Mouse (Mus musculus) forebrain, embryonic 10.5 days (tissue): Measurements from ENCODE around the gene Teddm1a. TPM values are rescaled to one million over a fixed set of nuclear protein-coding genes. Genes with fewer than 3 reads are reported as not detected.
A peak's percentile ranks its signal among the peaks of the same experiment; 100 is the strongest.

Source experiments
- DNase-seq: peaks from one replicate; pipeline ENCODE4 v3.0.0-alpha.2; 2017; ENCODE audit warnings: low spot score; ENCODE audit errors: extremely low spot score
- H3K27ac ChIP-seq: fragments of 300-500 bp; sonication (generic); 2 replicates; pipeline ENCODE4 v1.5.1; 2016; ENCODE audit warnings: mild to moderate bottlenecking
- H3K27me3 ChIP-seq: fragments of 300-500 bp; sonication (generic); 2 replicates; pipeline ENCODE4 v1.6.1; 2016; ENCODE audit warnings: mild to moderate bottlenecking; ENCODE audit not compliant: poor library complexity, severe bottlenecking
- H3K36me3 ChIP-seq: fragments of 300-500 bp; sonication (generic); replicated peaks from 2 replicates; pipeline ENCODE4 v1.6.1; 2016; ENCODE audit warnings: mild to moderate bottlenecking, moderate library complexity
- H3K4me1 ChIP-seq: fragments of 300-500 bp; sonication (generic); 2 replicates; pipeline ENCODE4 v1.6.1; 2016
- H3K4me3 ChIP-seq: fragments of 300-500 bp; sonication (generic); 2 replicates; pipeline ENCODE4 v1.5.1; 2016; ENCODE audit warnings: mild to moderate bottlenecking, moderate library complexity
- H3K9me3 ChIP-seq: fragments of 300-500 bp; sonication (generic); 2 replicates; pipeline ENCODE4 v1.6.1; 2016; ENCODE audit warnings: mild to moderate bottlenecking, moderate library complexity
- WGBS: fragments of 180-500 bp; shearing (Covaris S2); methylation state at CpG from one replicate; pipeline ENCODE4 v1.1.7; 2016; 5-methylcytosine and 5-hydroxymethylcytosine counted together
- microRNA-seq: library from miRNA; unstranded; fragments of <30 nt; microRNA quantifications from one replicate; pipeline ENCODE4, GENCODE M21; 2017
- polyA plus RNA-seq: library from polyadenylated mRNA; unstranded; fragments of >200 nt; fragmentation: Nextera tagmentation; extraction: Ambion mirVana; gene quantifications from 2 replicates; pipeline ENCODE4 v1.2.1, GENCODE M21; 2016

The Teddm1a gene
- polyA plus RNA-seq, 1 experiment from 2014 or later: not detected

- WGBS: 94% methylated on average over 2 of the region's 2 CpGs
- no peaks in the 10 kb centered on the region for H3K27me3 ChIP-seq
- H3K27ac ChIP-seq: no peak overlapping the region
- H3K9me3 ChIP-seq: no peaks in the 10 kb centered on the region
- H3K4me3 ChIP-seq: no peak overlapping the region
- DNase-seq: no peak
- no peaks in the 10 kb centered on the region for H3K36me3 ChIP-seq
- H3K4me1 ChIP-seq: 0 out of 2 replicates have a peak, but pooled peaks cover 4% of the 10 kb centered on the region
Measured at GRCm38 (mm10) chr1:153937025-153937424, 45.5 kb downstream of the Teddm1a start.

GRCm38 (mm10) chr1:153940986-153941385, 49.4 kb downstream of the Teddm1a start:
- Histone ChIP-seq H3K9me3 (no peaks in the 10 kb centered on the region), H3K36me3 (no peaks in the 10 kb centered on the region), H3K27ac (no peak overlapping the region), H3K4me1 (no peaks in the 10 kb centered on the region), H3K4me3 (no peak overlapping the region), H3K27me3 (no peaks in the 10 kb centered on the region)
- WGBS: 88% methylated on average over 2 of the region's 2 CpGs
- no peak for DNase-seq

Small RNAs within 50 kb of the gene (microRNA-seq; reads per million reads assigned to microRNA genes)
- 27.8 reads per million, percentile 34 among the genes with 10 or more reads in this experiment for gene Mir8114

Other genes starting within 250 kb of the Teddm1a start
- gene Rgs8, start 238.7 kb upstream of the Teddm1a start, polyA plus RNA-seq: 9.1 and 9.6 TPM in 2 replicates
- gene Rgs16, start 151.4 kb upstream of the Teddm1a start, polyA plus RNA-seq: 26.2 and 31.0 TPM in 2 replicates
- 7.4 and 7.7 TPM in 2 replicates for gene Rnasel, start 142.3 kb upstream of the Teddm1a start, polyA plus RNA-seq
- gene Rgsl1, start 47.6 kb upstream of the Teddm1a start, polyA plus RNA-seq: not detected in 2 replicates
- 0.60 and 0.61 TPM in 2 replicates for gene Teddm1b, start 17.4 kb upstream of the Teddm1a start, polyA plus RNA-seq
- gene Glul, start 8.2 kb downstream of the Teddm1a start, polyA plus RNA-seq: 129 and 136 TPM in 2 replicates
- gene Teddm2, start 8.5 kb downstream of the Teddm1a start, polyA plus RNA-seq: 0.33 and 0.39 TPM in 2 replicates